Mouse (Mus musculus): ENCODE data around the gene Nos3.

DNA sequence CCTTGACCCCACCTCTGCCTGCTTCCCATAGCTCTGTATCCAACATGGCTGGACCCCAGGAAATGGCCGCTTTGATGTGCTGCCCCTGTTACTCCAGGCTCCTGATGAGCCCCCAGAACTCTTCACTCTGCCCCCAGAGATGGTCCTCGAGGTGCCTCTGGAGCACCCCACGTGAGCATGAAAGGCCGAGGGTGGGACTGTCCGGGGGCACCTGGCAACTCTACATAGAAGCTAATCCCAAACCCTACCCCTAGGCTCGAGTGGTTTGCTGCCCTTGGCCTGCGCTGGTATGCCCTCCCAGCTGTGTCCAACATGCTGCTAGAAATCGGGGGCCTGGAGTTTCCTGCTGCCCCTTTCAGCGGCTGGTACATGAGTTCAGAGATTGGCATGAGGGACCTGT is 5.2 kb downstream of the Nos3 start:
- TF ChIP-seq POLR2AphosphoS2 (IDR thresholded peaks at IDR 0.05; ENCODE audit: low read depth, low read length) (no peak), POLR2A (IDR thresholded peaks at IDR 0.05; ENCODE audit: low read depth, low read length) (no peak), MAZ (IDR thresholded peaks at IDR 0.05; ENCODE audit: low read depth, low read length) (no peak), ELF1 (IDR thresholded peaks at IDR 0.05; ENCODE audit: low read depth, low read length) (no peak), IRF4 (IDR thresholded peaks at IDR 0.05; ENCODE audit: low read depth, low read length) (no peak), RCOR1 (conservative IDR thresholded peaks at IDR 0.05; ENCODE audit: low read depth, low read length) (no peak), KAT2A (IDR thresholded peaks at IDR 0.05; ENCODE audit: insufficient replicate concordance, low read length) (no peak), ZNF384 (IDR thresholded peaks at IDR 0.05; ENCODE audit: low read depth, low read length) (no peak), ZC3H11A (IDR thresholded peaks at IDR 0.05; ENCODE audit: low read depth, low read length) (no peak), EP300 (IDR thresholded peaks at IDR 0.05; ENCODE audit: low read length) (no peak), SMC3 (IDR thresholded peaks at IDR 0.05; ENCODE audit: low read depth, low read length) (no peak), CTCF (conservative IDR thresholded peaks at IDR 0.05 in 1 of 2, IDR thresholded peaks at IDR 0.05 in 1 of 2; ENCODE audit: low read depth in 2 of 2, low read length in 2 of 2) (no peak), USF2 (conservative IDR thresholded peaks at IDR 0.05; ENCODE audit: low read depth, low read length) (no peak)

All from CH12.LX (cell line).